Mouse (Mus musculus): Measurements from ENCODE around the gene Sec14l1.

DNA sequence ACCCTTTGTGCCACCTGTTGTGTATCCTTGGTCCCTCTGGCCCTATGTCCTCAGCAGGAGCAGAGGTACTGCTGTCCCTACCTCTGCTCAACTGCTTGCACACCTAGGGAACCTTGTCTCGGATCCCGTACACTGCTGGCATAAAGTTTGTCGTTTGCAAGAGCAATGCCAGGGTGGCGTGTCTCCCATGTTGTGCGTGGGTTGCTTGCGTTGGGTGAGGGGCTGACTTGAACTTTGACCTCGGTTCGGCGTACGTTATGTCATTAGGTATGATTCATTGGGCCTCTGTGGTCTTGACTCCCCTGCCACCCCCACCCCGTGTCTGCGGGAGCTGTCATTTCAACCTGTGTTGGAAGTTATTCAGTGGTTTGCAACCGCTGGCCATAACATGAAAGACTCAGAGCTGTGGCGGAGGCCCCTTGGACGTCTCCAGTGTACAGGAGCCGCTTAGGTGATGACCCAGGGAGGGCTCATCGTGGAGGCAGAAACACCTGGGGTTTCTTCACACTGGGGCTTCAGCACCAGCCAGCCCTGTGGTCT, 35.2 kb upstream of the Sec14l1 start:
- no peak for TF ChIP-seq GATA1 (IDR thresholded peaks at IDR 0.05; ENCODE audit: borderline replicate concordance, low read length)
- no peak for TF ChIP-seq FLI1 (IDR thresholded peaks at IDR 0.05; ENCODE audit: low read length)
